Mouse (Mus musculus) frontal cortex, postnatal 14 days (tissue): Measurements from ENCODE around the gene Slc22a23.
"Not testable (repeated sequence)": the region's sequence is repeated elsewhere in the genome, so short reads cannot be mapped to it uniquely, and the experiment has no call there.

Experiments
- DNase-seq, 2 experiments: peaks; one replicate each; pipeline ENCODE4 v3.0.0; 2022; ENCODE audit warnings: low spot score in 2 of 2

Slc22a23 gene

GRCm38 (mm10) chr13:34345128-34346085 lies at the start of gene Slc22a23:
Gene Slc22a23, minus strand, starts transcription at chr13:34345182.
- DNase-seq, result peak; percentile 53 to 56

GRCm38 (mm10) chr13:34394305-34394704 lies 49.3 kb upstream of the Slc22a23 start:
- not testable (repeated sequence) for DNase-seq

GRCm38 (mm10) chr13:34392376-34392775 lies 47.4 kb upstream of the Slc22a23 start:
- no peak for DNase-seq

- DNase-seq, result no peak
Observed at GRCm38 (mm10) chr13:34388219-34388618, 43.2 kb upstream of the Slc22a23 start.

GRCm38 (mm10) chr13:34383416-34383815 lies 38.4 kb upstream of the Slc22a23 start:
- no peak for DNase-seq

- no peak for DNase-seq
Observed at GRCm38 (mm10) chr13:34378926-34379325, 33.9 kb upstream of the Slc22a23 start.

- peak; percentile 30 to 33 for DNase-seq
Observed at GRCm38 (mm10) chr13:34375145-34375544, 30.2 kb upstream of the Slc22a23 start.

GRCm38 (mm10) chr13:34372870-34373478 lies 28.0 kb upstream of the Slc22a23 start:
- DNase-seq, result no peak

- DNase-seq, result no peak
Observed at GRCm38 (mm10) chr13:34371951-34372869, 27.2 kb upstream of the Slc22a23 start.

GRCm38 (mm10) chr13:34370281-34370825 lies 25.4 kb upstream of the Slc22a23 start:
- no peak for DNase-seq

- no peak for DNase-seq
Observed at GRCm38 (mm10) chr13:34365226-34365625, 20.2 kb upstream of the Slc22a23 start.

- no peak for DNase-seq
Observed at GRCm38 (mm10) chr13:34355656-34356055, 10.7 kb upstream of the Slc22a23 start.

- no peak for DNase-seq
Observed at GRCm38 (mm10) chr13:34354830-34355624, 10.0 kb upstream of the Slc22a23 start.

GRCm38 (mm10) chr13:34353241-34353640 lies 8.3 kb upstream of the Slc22a23 start:
- DNase-seq, result no peak

GRCm38 (mm10) chr13:34351437-34351836 lies 6.5 kb upstream of the Slc22a23 start:
- no peak for DNase-seq

- DNase-seq, result no peak
Observed at GRCm38 (mm10) chr13:34347960-34348889, 3.2 kb upstream of the Slc22a23 start.

- DNase-seq, result no peak
Observed at GRCm38 (mm10) chr13:34346748-34347147, 1.8 kb upstream of the Slc22a23 start.

GRCm38 (mm10) chr13:34346238-34346637 lies 1.3 kb upstream of the Slc22a23 start:
- no peak for DNase-seq

- DNase-seq, result peak in 1 of 2 experiments; percentile 37
Observed at GRCm38 (mm10) chr13:34344376-34345127, 430 bp downstream of the Slc22a23 start.
